Mouse (Mus musculus) heart, postnatal 4 days (tissue): ENCODE data around the gene Cacng2. TPM values are rescaled to one million over a fixed set of nuclear protein-coding genes. Genes with fewer than 3 reads are reported as not detected.

ENCODE experiments used
- DNase-seq: peaks from one replicate; pipeline ENCODE4 v3.0.0; 2021
- total RNA-seq, 2 experiments: library from RNA; stranded (reverse); gene quantifications; 2 replicates each; pipeline ENCODE4 v1.2.3; 2021

Gene Cacng2
- total RNA-seq, 2 experiments from 2014 or later: not detected

DNA sequence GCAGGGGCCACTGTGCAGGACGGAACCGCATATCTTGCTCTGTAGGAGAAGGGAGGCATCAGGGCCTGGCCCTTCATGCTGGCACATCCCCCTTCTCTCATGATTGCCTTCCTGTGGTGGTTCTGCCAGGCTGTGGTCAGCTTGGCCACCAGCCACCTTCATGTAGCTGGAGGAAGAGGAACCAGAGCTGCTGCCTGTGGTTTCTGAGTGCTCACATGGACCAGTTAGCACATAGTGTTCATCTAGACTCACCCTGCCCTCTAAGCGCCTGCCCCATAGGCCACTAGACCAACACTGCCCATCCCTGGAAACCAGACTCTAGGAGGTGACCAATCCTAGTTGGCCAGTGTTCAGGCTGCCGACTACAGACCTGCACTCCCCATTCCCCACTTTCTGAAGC is 174.1 kb downstream of the Cacng2 start:
- no peak for DNase-seq

Other genes starting within 250 kb of the Cacng2 start
- gene Txn2, start 191.0 kb downstream of the Cacng2 start, total RNA-seq: 100 to 1,000 TPM; 192 to 198 TPM
- under 1 TPM; 0.18 to 0.29 TPM for gene Foxred2, start 163.3 kb downstream of the Cacng2 start, total RNA-seq
- gene Eif3d, start 149.2 kb downstream of the Cacng2 start, total RNA-seq: 100 to 1,000 TPM; 113 to 115 TPM
- 10 to 100 TPM; 16.5 to 18.6 TPM for gene Ift27, start 54.1 kb upstream of the Cacng2 start, total RNA-seq
- gene Pvalb, start 86.4 kb upstream of the Cacng2 start, total RNA-seq: under 1 TPM; 0.76 to 0.95 TPM
- 1 to 10 TPM; 1.9 to 2.1 TPM for gene Ncf4, start 124.8 kb upstream of the Cacng2 start, total RNA-seq
- gene Csf2rb2, start 185.7 kb upstream of the Cacng2 start, total RNA-seq: 1 to 10 TPM; 1.1 to 1.2 TPM
- 1 to 10 TPM; 1.6 to 2.0 TPM for gene Csf2rb, start 205.7 kb upstream of the Cacng2 start, total RNA-seq